Mouse (Mus musculus): ENCODE measurements around the gene Eif2b2.

DNA sequence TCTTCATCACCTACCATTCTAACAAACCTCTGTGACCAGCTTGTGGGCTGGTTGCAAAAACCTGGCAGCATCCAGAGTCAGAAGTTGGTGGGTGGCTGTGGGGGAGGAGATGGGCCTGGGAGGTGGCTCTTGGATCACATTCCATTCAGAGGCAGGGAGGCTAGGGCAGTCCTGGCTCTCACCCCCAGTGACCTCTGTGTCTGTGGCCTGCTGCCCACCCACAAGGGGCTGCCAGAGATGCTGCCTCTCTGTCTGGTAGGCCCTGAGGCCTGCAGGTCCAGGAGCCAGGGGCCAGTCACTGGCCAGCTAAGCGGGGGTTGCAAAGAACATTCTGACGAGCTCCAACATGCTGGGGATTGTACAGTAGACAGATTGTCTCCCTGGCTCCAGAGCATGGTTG is 41.0 kb upstream of the Eif2b2 start:
- TF ChIP-seq GATA1 (IDR thresholded peaks at IDR 0.05; ENCODE audit: borderline replicate concordance, low read length) (no peak), FLI1 (IDR thresholded peaks at IDR 0.05; ENCODE audit: low read length) (no peak)

Data from megakaryocyte, embryonic 14.5 days (primary cell).